Mouse (Mus musculus): ENCODE results near the gene Aldh1a1.

Aldh1a1 gene

GRCm38 (mm10) chr19:20653082-20653676 is 160.7 kb downstream of the Aldh1a1 start:
- no peak for DNase-seq (ENCODE audit: low read depth, low spot score)

- DNase-seq (ENCODE audit: low read depth, low spot score) = no peak
Observed at GRCm38 (mm10) chr19:20654141-20654873, 161.8 kb downstream of the Aldh1a1 start.

GRCm38 (mm10) chr19:20677697-20678355 is 185.3 kb downstream of the Aldh1a1 start:
- no peak for DNase-seq (ENCODE audit: low read depth, low spot score)

Data from WW6 (cell line).